Mouse (Mus musculus) embryonic facial prominence, embryonic 12.5 days (tissue): Measurements from ENCODE around the gene Chchd10. TPM values are rescaled to one million over a fixed set of nuclear protein-coding genes. Genes with fewer than 3 reads are reported as not detected.
A peak's percentile ranks its signal among the peaks of the same experiment; 100 is the strongest.

Experiments used
- ATAC-seq: fragments of 200-750 bp; cut with Nextera tagmentation; 2 replicates; pipeline ENCODE4 v1.8.0; 2017; ENCODE audit not compliant: insufficient number of reproducible peaks, insufficient read depth, low FRiP score, low TSS enrichment
- H3K27ac ChIP-seq: fragments of 300-500 bp; sonication (generic); 2 replicates; pipeline ENCODE4 v1.5.1; 2016; ENCODE audit warnings: mild to moderate bottlenecking
- H3K27me3 ChIP-seq: fragments of 300-500 bp; sonication (generic); 2 replicates; pipeline ENCODE4 v1.6.1; 2016; ENCODE audit warnings: mild to moderate bottlenecking, moderate library complexity
- H3K36me3 ChIP-seq: fragments of 300-500 bp; sonication (generic); 2 replicates; pipeline ENCODE4 v1.6.1; 2016; ENCODE audit warnings: mild to moderate bottlenecking
- H3K4me1 ChIP-seq: fragments of 300-500 bp; sonication (generic); 2 replicates; pipeline ENCODE4 v1.6.1; 2016
- H3K4me2 ChIP-seq: fragments of 300-500 bp; sonication (generic); replicated peaks from 2 replicates; pipeline ENCODE4 v1.6.1; 2016; ENCODE audit warnings: mild to moderate bottlenecking, moderate library complexity
- H3K4me3 ChIP-seq: fragments of 300-500 bp; sonication (generic); 2 replicates; pipeline ENCODE4 v1.5.1; 2016; ENCODE audit warnings: mild to moderate bottlenecking
- H3K9ac ChIP-seq: fragments of 300-500 bp; sonication (generic); 2 replicates; pipeline ENCODE4 v1.6.1; 2016; ENCODE audit warnings: mild to moderate bottlenecking, moderate library complexity
- H3K9me3 ChIP-seq: fragments of 300-500 bp; sonication (generic); 2 replicates; pipeline ENCODE4 v1.6.1; 2016; ENCODE audit warnings: mild to moderate bottlenecking, moderate library complexity
- WGBS: fragments of 180-500 bp; shearing (Covaris S2); methylation state at CpG from one replicate; pipeline ENCODE4 v1.1.7; 2016; 5-methylcytosine and 5-hydroxymethylcytosine counted together
- polyA plus RNA-seq: library from polyadenylated mRNA; unstranded; fragments of >200 nt; fragmentation: Nextera tagmentation; extraction: Ambion mirVana; gene quantifications from 2 replicates; pipeline ENCODE4 v1.2.1, GENCODE M21; 2016

Chchd10 gene
- polyA plus RNA-seq, 1 experiment from 2014 or later: 11.8 TPM

GRCm38 (mm10) chr10:75926396-75926795 lies 6.5 kb upstream of the Chchd10 start:
- H3K4me3 ChIP-seq: no peak overlapping the region
- H3K9me3 ChIP-seq: no peaks in the 10 kb centered on the region
- peaks cover 27% of the 10 kb centered on the region for H3K4me1 ChIP-seq
- peaks cover 45% of the 10 kb centered on the region for H3K36me3 ChIP-seq
- H3K27me3 ChIP-seq: peaks cover 5% of the 10 kb centered on the region; the same call in 1 of the 2 replicates
- ATAC-seq: no peak
- H3K9ac ChIP-seq: no peak overlapping the region
- H3K4me2 ChIP-seq: no peak overlapping the region
- WGBS: 69% methylated on average over 13 of the region's 13 CpGs
- H3K27ac ChIP-seq: no peak overlapping the region

- peaks cover 10% of the 10 kb centered on the region; the same call in 1 of the 2 replicates for H3K27me3 ChIP-seq
- H3K27ac ChIP-seq: peak overlapping the region; percentile 50; the same call in 1 of the 2 replicates
- no peak overlapping the region; the same call in 1 of the 2 replicates for H3K9ac ChIP-seq
- no peak for ATAC-seq
- H3K36me3 ChIP-seq: peaks cover 31% of the 10 kb centered on the region
- 13% methylated on average over 6 of the region's 6 CpGs for WGBS
- peak overlapping the region; percentile 66; the same call in 1 of the 2 replicates for H3K4me3 ChIP-seq
- peaks cover 30% of the 10 kb centered on the region for H3K4me1 ChIP-seq
- H3K9me3 ChIP-seq: no peaks in the 10 kb centered on the region
- peak overlapping the region; percentile 83 for H3K4me2 ChIP-seq
Measured at GRCm38 (mm10) chr10:75930304-75930703, 2.6 kb upstream of the Chchd10 start.

DNA sequence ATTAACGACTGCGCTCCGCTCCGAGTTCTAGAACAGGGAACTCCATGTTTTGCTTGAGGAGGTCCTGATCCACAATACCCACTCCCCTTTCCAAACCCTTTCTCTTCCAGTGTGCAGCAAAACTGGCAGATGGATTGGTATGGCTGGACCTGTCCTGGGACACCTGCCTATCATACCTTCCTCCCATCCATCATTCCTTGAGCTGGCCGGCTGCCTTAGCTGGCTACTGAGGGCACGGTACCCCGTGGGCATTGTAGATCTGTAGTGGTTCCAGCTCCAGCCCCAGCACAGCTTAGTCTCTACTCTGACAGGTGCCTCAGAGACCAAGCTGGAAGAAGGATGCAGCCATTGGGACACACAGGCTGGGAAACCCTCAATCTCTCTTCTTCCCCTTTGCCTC lies 1.6 kb upstream of the Chchd10 start:
- no peaks in the 10 kb centered on the region for H3K9me3 ChIP-seq
- ATAC-seq: no peak
- peak overlapping the region; percentile 83 for H3K4me2 ChIP-seq
- H3K27me3 ChIP-seq: peaks cover 20% of the 10 kb centered on the region
- H3K4me1 ChIP-seq: peaks cover 38% of the 10 kb centered on the region
- H3K27ac ChIP-seq: peak overlapping the region; percentile 80; the same call in 1 of the 2 replicates
- 19% methylated on average over 7 of the region's 7 CpGs for WGBS
- peak overlapping the region; percentile 66 for H3K4me3 ChIP-seq
- H3K9ac ChIP-seq: peak overlapping the region; percentile 94
- H3K36me3 ChIP-seq: peaks cover 21% of the 10 kb centered on the region

GRCm38 (mm10) chr10:75932081-75932678 lies 750 bp upstream of the Chchd10 start:
- Histone ChIP-seq H3K27me3 (peaks cover 29% of the 10 kb centered on the region), H3K27ac (peak overlapping the region; percentile 80), H3K36me3 (peaks cover 12% of the 10 kb centered on the region), H3K9ac (peak overlapping the region; percentile 94), H3K4me3 (peak overlapping the region; percentile 66), H3K9me3 (no peaks in the 10 kb centered on the region), H3K4me1 (peaks cover 38% of the 10 kb centered on the region), H3K4me2 (peak overlapping the region; percentile 83)
- ATAC-seq: peak; percentile 42
- under 1% methylated on average over 35 of the region's 44 CpGs for WGBS

GRCm38 (mm10) chr10:75934991-75935390 lies 2.1 kb downstream of the Chchd10 start:
- peak overlapping the region; percentile 80 for H3K4me2 ChIP-seq
- H3K9me3 ChIP-seq: no peaks in the 10 kb centered on the region
- peaks cover 36% of the 10 kb centered on the region for H3K4me1 ChIP-seq
- 69% methylated on average over 1 of the region's 1 CpGs for WGBS
- H3K4me3 ChIP-seq: 0 out of 2 replicates have a peak overlapping the region, but pooled peaks have one; percentile 43
- no peaks in the 10 kb centered on the region for H3K36me3 ChIP-seq
- no peak for ATAC-seq
- peaks cover 34% of the 10 kb centered on the region for H3K27me3 ChIP-seq
- no peak overlapping the region for H3K27ac ChIP-seq
- H3K9ac ChIP-seq: no peak overlapping the region; the same call in 1 of the 2 replicates

GRCm38 (mm10) chr10:75935680-75936541 lies 3.0 kb downstream of the Chchd10 start, which contains the start of gene Mmp11:
Gene Mmp11, minus strand, starts transcription at chr10:75936496.
- no peak; the same call in 1 of the 2 replicates for ATAC-seq
- no peaks in the 10 kb centered on the region for H3K36me3 ChIP-seq
- H3K27me3 ChIP-seq: peaks cover 31% of the 10 kb centered on the region
- 2% methylated on average over 50 of the region's 51 CpGs for WGBS
- H3K9me3 ChIP-seq: no peaks in the 10 kb centered on the region
- peak within 1 kb of the TSS; percentile 43 for H3K4me3 ChIP-seq
- no peak within 1 kb of the TSS for H3K27ac ChIP-seq
- H3K4me2 ChIP-seq: peak within 1 kb of the TSS; percentile 80
- H3K9ac ChIP-seq: peak within 1 kb of the TSS; percentile 31
- peaks cover 27% of the 10 kb centered on the region for H3K4me1 ChIP-seq

GRCm38 (mm10) chr10:75936909-75937667 lies 4.2 kb downstream of the Chchd10 start:
- no peak for ATAC-seq
- Histone ChIP-seq H3K36me3 (no peaks in the 10 kb centered on the region), H3K27ac (no peak overlapping the region), H3K9me3 (no peaks in the 10 kb centered on the region), H3K4me3 (no peak overlapping the region), H3K4me1 (peaks cover 17% of the 10 kb centered on the region), H3K4me2 (0 out of 2 replicates have a peak overlapping the region, but pooled peaks have one; percentile 1), H3K9ac (no peak overlapping the region), H3K27me3 (peaks cover 28% of the 10 kb centered on the region)
- WGBS: 32% methylated on average over 18 of the region's 18 CpGs

DNA sequence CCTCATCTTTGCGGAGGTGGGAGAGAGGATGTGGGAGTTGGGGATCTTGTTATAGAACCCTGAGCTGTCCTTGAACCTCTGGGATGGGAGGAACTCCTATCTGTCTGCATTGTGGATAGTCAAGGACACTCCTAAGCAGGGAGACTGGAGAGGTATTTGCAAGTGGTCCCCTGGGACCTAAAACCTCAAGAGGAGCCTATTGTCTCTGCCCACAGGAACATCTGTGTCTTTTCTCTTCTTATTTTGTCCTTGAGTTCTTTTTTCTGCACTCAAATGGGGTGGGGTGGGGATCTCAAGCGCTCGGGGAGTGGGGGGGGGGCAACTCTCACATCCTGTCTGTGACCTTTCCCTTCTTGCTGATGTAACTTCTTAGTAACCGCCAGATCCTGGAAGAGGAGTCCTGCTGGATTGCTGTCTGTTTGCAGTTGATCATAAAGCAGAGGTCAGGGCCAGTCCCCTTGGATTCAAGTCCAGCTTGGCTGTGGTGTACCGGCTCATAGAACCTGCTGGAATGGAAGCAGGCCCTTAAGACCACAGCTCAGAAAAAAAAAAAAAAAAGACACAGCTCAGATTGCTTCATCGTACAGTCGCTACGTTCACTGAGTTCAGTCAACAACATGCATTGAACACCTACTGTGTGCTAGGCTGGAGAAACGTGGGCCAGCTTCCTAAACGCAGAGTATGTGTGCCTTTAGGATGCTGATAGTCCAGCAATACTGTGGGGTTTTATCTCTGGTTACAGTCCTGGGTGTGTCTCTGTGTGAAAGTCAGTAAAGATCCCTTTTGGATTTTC lies 5.1 kb downstream of the Chchd10 start:
- no peak overlapping the region for H3K27ac ChIP-seq
- no peak overlapping the region for H3K4me2 ChIP-seq
- no peak overlapping the region for H3K4me3 ChIP-seq
- no peaks in the 10 kb centered on the region for H3K36me3 ChIP-seq
- H3K9ac ChIP-seq: no peak overlapping the region
- peaks cover 11% of the 10 kb centered on the region; the same call in 1 of the 2 replicates for H3K4me1 ChIP-seq
- peaks cover 28% of the 10 kb centered on the region for H3K27me3 ChIP-seq
- H3K9me3 ChIP-seq: no peaks in the 10 kb centered on the region
- no peak for ATAC-seq
- 53% methylated on average over 10 of the region's 10 CpGs for WGBS

- peaks cover 9% of the 10 kb centered on the region; the same call in 1 of the 2 replicates for H3K4me1 ChIP-seq
- no peaks in the 10 kb centered on the region for H3K36me3 ChIP-seq
- no peak overlapping the region for H3K9ac ChIP-seq
- H3K4me2 ChIP-seq: no peak overlapping the region
- no peaks in the 10 kb centered on the region for H3K9me3 ChIP-seq
- no peak for ATAC-seq
- 51% methylated on average over 9 of the region's 9 CpGs for WGBS
- H3K27me3 ChIP-seq: peaks cover 28% of the 10 kb centered on the region
- no peak overlapping the region for H3K27ac ChIP-seq
- no peak overlapping the region for H3K4me3 ChIP-seq
Measured at GRCm38 (mm10) chr10:75939481-75940234, 6.7 kb downstream of the Chchd10 start.

GRCm38 (mm10) chr10:75940520-75940919 lies 7.6 kb downstream of the Chchd10 start, which contains the start of gene Gm867:
Gene Gm867, minus strand, starts transcription at chr10:75940672.
- Histone ChIP-seq H3K4me1 (peaks cover 6% of the 10 kb centered on the region; the same call in 1 of the 2 replicates), H3K4me2 (no peak within 1 kb of the TSS), H3K4me3 (no peak within 1 kb of the TSS), H3K9me3 (no peaks in the 10 kb centered on the region), H3K27ac (no peak within 1 kb of the TSS), H3K27me3 (peaks cover 22% of the 10 kb centered on the region), H3K9ac (no peak within 1 kb of the TSS), H3K36me3 (no peaks in the 10 kb centered on the region)
- WGBS: 74% methylated on average over 5 of the region's 5 CpGs
- no peak for ATAC-seq
